ENCODE assay signal across 14 mouse cellular contexts in the genomic region with DNA sequence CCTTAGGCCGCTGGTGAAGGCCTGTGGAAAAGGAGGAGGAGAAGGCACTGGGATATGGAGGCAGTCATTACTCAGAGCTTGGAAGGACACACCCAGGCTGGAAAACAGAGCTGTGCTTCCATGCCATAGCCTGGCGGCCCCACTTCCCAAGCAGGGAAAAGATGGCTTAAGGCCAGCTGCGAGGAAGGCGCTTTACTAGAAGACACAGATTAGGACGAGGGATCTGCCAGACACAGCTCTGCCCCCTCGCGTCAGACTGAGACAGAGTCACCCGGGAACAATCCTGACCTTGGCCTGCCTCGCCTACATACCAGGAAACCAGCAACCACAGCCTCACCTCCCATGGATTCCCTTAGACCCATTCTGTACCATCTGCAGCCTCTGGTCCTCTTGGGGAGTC. TPM values are rescaled to one million over a fixed set of nuclear protein-coding genes. Genes with fewer than 3 reads are reported as not detected.
DNase-seq lines count a peak whose midpoint lies in the region; ATAC-seq and TF ChIP-seq lines count a peak whose summit lies in the region.
"Had no signal": no experiment of that assay in that cellular context is flagged by ENCODE, and none has a peak within 500 bp of the region (broad histone marks: within the 10 kb centered on the region; RNA-seq: fewer than 3 reads in every experiment).

No protein-coding gene starts in this region.

- no peak overlapping the region for H3K9ac ChIP-seq in forebrain, embryonic 12.5 days
- H3K9ac ChIP-seq: neural tube, embryonic 13.5 days had no signal

- H3K27ac ChIP-seq in forebrain, embryonic 12.5 days, result no peak overlapping the region
- H3K27ac ChIP-seq: neural tube, embryonic 13.5 days had no signal

- H3K4me3 ChIP-seq in lung, adult 2 months (replicated peaks; ENCODE audit: extremely low read depth, low read depth, low read length), result no peak overlapping the region
- no peak overlapping the region for H3K4me3 ChIP-seq in forebrain, embryonic 12.5 days (replicated peaks)
- H3K4me3 ChIP-seq: neural tube, embryonic 13.5 days had no signal

- no peak overlapping the region for H3K4me2 ChIP-seq in forebrain, embryonic 12.5 days
- H3K4me2 ChIP-seq: neural tube, embryonic 13.5 days had no signal

- no peak for ATAC-seq in forebrain, embryonic 12.5 days (ENCODE audit: low FRiP score)
- ATAC-seq: intestine, embryonic 16.5 days had no signal

- WGBS in lung, adult 2 months, result 73% methylated on average over 9 of the region's 9 CpGs
- WGBS in forebrain, embryonic 12.5 days, result 90% methylated on average over 9 of the region's 9 CpGs

- peaks cover 91% of the 10 kb centered on the region for H3K36me3 ChIP-seq in forebrain, embryonic 12.5 days (replicated peaks)

- TF ChIP-seq CTCF in lung, adult 2 months (IDR thresholded peaks at IDR 0.05; ENCODE audit: insufficient read depth, low read length), result no peak

- H3K4me1 ChIP-seq in lung, adult 2 months (ENCODE audit: control insufficient read depth, insufficient read depth, low read length), result no peaks in the 10 kb centered on the region
- no peaks in the 10 kb centered on the region for H3K4me1 ChIP-seq in forebrain, embryonic 12.5 days
- H3K4me1 ChIP-seq: neural tube, embryonic 13.5 days had no signal

- H3K9me3 ChIP-seq in forebrain, embryonic 12.5 days, result no peaks in the 10 kb centered on the region
- H3K9me3 ChIP-seq: neural tube, embryonic 13.5 days had no signal

- H3K27me3 ChIP-seq in forebrain, embryonic 12.5 days, result no peaks in the 10 kb centered on the region
- H3K27me3 ChIP-seq: neural tube, embryonic 13.5 days had no signal

- no peak for TF ChIP-seq POLR2A in lung, adult 2 months (IDR thresholded peaks at IDR 0.05; ENCODE audit: borderline replicate concordance, extremely low read depth, low read depth, low read length)

- peak; percentile 72 for DNase-seq in cerebellum, adult 11 months
- no peak for DNase-seq in cerebellum, postnatal 4 days (ENCODE audit: low spot score in 2 of 2)
- DNase-seq in ovary, adult 18-20 months (ENCODE audit: low spot score), result peak; percentile 62
- no peak for DNase-seq in ovary, postnatal 10 days (ENCODE audit: low spot score)
- peak; percentile 69 to 72 for DNase-seq in cerebellum, postnatal 10 days
- no peak for DNase-seq in urinary bladder, adult 18-20 months (ENCODE audit: low spot score in 2 of 2)
- DNase-seq in lung, adult 2 months, result no peak
- DNase-seq: gastrocnemius, postnatal 36 days; liver; spleen, adult 18-20 months; thymus, postnatal 25 days had no signal

RNA-seq across cellular contexts. Expression of gene Tubgcp6, which starts 12.8 kb away (rescaled TPM):
- 27.1 and 30.3 TPM in 2 replicates for polyA plus RNA-seq in lung, adult 2 months (2012; rRNA removed)
- 27.4 and 27.7 TPM in 2 replicates for polyA plus RNA-seq in forebrain, embryonic 12.5 days (2016; fragmentation: Nextera tagmentation; extraction: Ambion mirVana)

RNA-seq across cellular contexts. Expression of gene Hdac10, which starts 18.4 kb away (rescaled TPM):
- 39.8 and 46.9 TPM in 2 replicates for polyA plus RNA-seq in lung, adult 2 months (2012; rRNA removed)
- 20.5 TPM in 2 replicates for polyA plus RNA-seq in forebrain, embryonic 12.5 days (2016; fragmentation: Nextera tagmentation; extraction: Ambion mirVana)

RNA-seq across cellular contexts. Expression of gene Selenoo, which starts 21.3 kb away (rescaled TPM):
- 37.1 and 42.8 TPM in 2 replicates for polyA plus RNA-seq in lung, adult 2 months (2012; rRNA removed)
- polyA plus RNA-seq in forebrain, embryonic 12.5 days (2016; fragmentation: Nextera tagmentation; extraction: Ambion mirVana), result 23.1 and 24.4 TPM in 2 replicates

RNA-seq across cellular contexts. Expression of gene Mapk12, which starts 30.4 kb away (rescaled TPM):
- polyA plus RNA-seq in lung, adult 2 months (2012; rRNA removed), result 28.2 and 32.2 TPM in 2 replicates
- 14.2 and 16.7 TPM in 2 replicates for polyA plus RNA-seq in forebrain, embryonic 12.5 days (2016; fragmentation: Nextera tagmentation; extraction: Ambion mirVana)

RNA-seq across cellular contexts. Expression of gene Trabd, which starts 35.2 kb away (rescaled TPM):
- polyA plus RNA-seq in lung, adult 2 months (2012; rRNA removed), result 49.3 and 64.3 TPM in 2 replicates
- 46.3 and 48.8 TPM in 2 replicates for polyA plus RNA-seq in forebrain, embryonic 12.5 days (2016; fragmentation: Nextera tagmentation; extraction: Ambion mirVana)

Comparison
In these comparisons a context has a peak if more than half of its experiments do, and no peak if none do; other contexts are left out.
1. DNase-seq: peak in cerebellum, adult 11 months (single experiment), ovary, adult 18-20 months (single experiment) and cerebellum, postnatal 10 days (2 of 2); none in cerebellum, postnatal 4 days (0 of 2), ovary, postnatal 10 days (single experiment), urinary bladder, adult 18-20 months (0 of 2) and lung, adult 2 months (single experiment).